Mouse (Mus musculus): Measurements from ENCODE around the gene Zfp174. TPM values are rescaled to one million over a fixed set of nuclear protein-coding genes. Genes with fewer than 3 reads are reported as not detected.
A peak's percentile ranks its signal among the peaks of the same experiment; 100 is the strongest.
"Not testable (repeated sequence)": the region's sequence is repeated elsewhere in the genome, so short reads cannot be mapped to it uniquely, and the experiment has no call there.

Gene Zfp174
- polyA plus RNA-seq, 1 experiment from 2014 or later = 1.3 TPM

- Histone ChIP-seq H3K4me3 (no peak overlapping the region), H3K4me1 (peaks cover 7% of the 10 kb centered on the region; the same call in 1 of the 2 replicates), H3K9me3 (no peaks in the 10 kb centered on the region), H3K27ac (no peak overlapping the region), H3K9ac (no peak overlapping the region), H3K4me2 (no peak overlapping the region), H3K36me3 (no peaks in the 10 kb centered on the region), H3K27me3 (no peaks in the 10 kb centered on the region)
- ATAC-seq (ENCODE audit: borderline replicate concordance, extremely low read depth, low FRiP score, low TSS enrichment) = no peak
- WGBS = 66% methylated on average over 3 of the region's 3 CpGs
Measured at GRCm38 (mm10) chr16:3848416-3848815, 1.3 kb downstream of the Zfp174 start.

GRCm38 (mm10) chr16:3851301-3851700, 4.2 kb downstream of the Zfp174 start:
- not testable (repeated sequence) for H3K9me3 ChIP-seq; H3K9ac ChIP-seq; H3K27me3 ChIP-seq; H3K4me2 ChIP-seq; H3K4me1 ChIP-seq; H3K4me3 ChIP-seq; ATAC-seq (ENCODE audit: borderline replicate concordance, extremely low read depth, low FRiP score, low TSS enrichment); H3K27ac ChIP-seq; H3K36me3 ChIP-seq
- WGBS = 85% methylated on average over 13 of the region's 13 CpGs

- Histone ChIP-seq H3K4me1 (0 out of 2 replicates have a peak, but pooled peaks cover 2% of the 10 kb centered on the region), H3K27ac (no peak overlapping the region), H3K9ac (no peak overlapping the region), H3K36me3 (no peaks in the 10 kb centered on the region), H3K4me3 (no peak overlapping the region), H3K9me3 (no peaks in the 10 kb centered on the region), H3K4me2 (no peak overlapping the region), H3K27me3 (no peaks in the 10 kb centered on the region)
- no peak for ATAC-seq (ENCODE audit: borderline replicate concordance, extremely low read depth, low FRiP score, low TSS enrichment)
- WGBS = 33% methylated on average over 12 of the region's 12 CpGs
Measured at GRCm38 (mm10) chr16:3852586-3852985, 5.5 kb downstream of the Zfp174 start.

- H3K27me3 ChIP-seq = no peaks in the 10 kb centered on the region
- H3K9me3 ChIP-seq = no peaks in the 10 kb centered on the region
- H3K27ac ChIP-seq = no peak overlapping the region
- H3K9ac ChIP-seq = no peak overlapping the region
- no peak overlapping the region for H3K4me2 ChIP-seq
- no peak overlapping the region for H3K4me3 ChIP-seq
- 67% methylated on average over 11 of the region's 11 CpGs for WGBS
- ATAC-seq (ENCODE audit: borderline replicate concordance, extremely low read depth, low FRiP score, low TSS enrichment) = no peak
- H3K36me3 ChIP-seq = no peaks in the 10 kb centered on the region
- H3K4me1 ChIP-seq = no peaks in the 10 kb centered on the region
Measured at GRCm38 (mm10) chr16:3854437-3855182, 7.5 kb downstream of the Zfp174 start.

DNA sequence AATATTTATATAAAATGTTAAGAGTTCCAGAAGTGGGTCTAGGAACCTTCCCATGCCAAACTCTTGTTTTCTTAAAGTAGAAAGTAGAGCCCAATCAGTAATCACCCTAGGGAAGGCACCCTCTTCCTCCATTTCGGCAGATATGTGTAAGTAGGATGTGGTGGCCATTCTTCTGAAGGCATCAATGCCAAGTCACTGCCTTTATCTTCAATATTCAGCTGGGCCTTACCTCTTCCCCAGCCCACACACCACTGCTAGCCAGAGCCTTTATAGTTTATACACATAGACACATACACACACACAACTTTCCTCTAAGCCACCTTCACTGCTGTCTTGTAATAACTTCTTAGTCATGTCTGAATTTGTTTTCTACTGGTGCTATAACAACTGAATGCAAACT, 8.7 kb downstream of the Zfp174 start:
- Histone ChIP-seq H3K27me3 (no peaks in the 10 kb centered on the region), H3K4me2 (no peak overlapping the region), H3K9me3 (no peaks in the 10 kb centered on the region), H3K4me3 (no peak overlapping the region), H3K27ac (no peak overlapping the region), H3K36me3 (0 out of 2 replicates have a peak, but pooled peaks cover 1% of the 10 kb centered on the region), H3K9ac (no peak overlapping the region), H3K4me1 (no peaks in the 10 kb centered on the region)
- 60% methylated on average over 1 of the region's 1 CpGs for WGBS
- ATAC-seq (ENCODE audit: borderline replicate concordance, extremely low read depth, low FRiP score, low TSS enrichment) = no peak

DNA sequence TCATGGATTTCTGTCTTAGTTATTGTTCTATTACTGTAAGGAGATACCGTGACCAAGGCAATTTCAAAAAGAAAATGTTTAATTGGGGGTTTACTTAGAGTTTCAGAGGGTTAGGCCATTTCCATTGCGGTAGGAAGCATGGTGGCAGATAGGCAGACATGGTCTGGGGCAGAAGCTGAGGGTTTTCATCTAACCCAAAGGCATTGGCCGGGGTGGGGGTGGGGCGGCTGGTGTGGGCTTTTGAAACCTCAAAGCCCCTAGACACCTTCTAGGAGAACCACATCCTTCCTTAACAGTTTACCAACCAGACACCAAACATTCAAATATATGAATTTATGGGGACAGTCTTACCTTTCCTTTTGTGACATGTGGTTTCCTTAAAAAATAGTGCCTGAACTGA, 12.2 kb downstream of the Zfp174 start:
- peaks cover 13% of the 10 kb centered on the region for H3K36me3 ChIP-seq
- H3K9me3 ChIP-seq = no peaks in the 10 kb centered on the region
- H3K4me3 ChIP-seq = no peak overlapping the region
- H3K9ac ChIP-seq = no peak overlapping the region
- WGBS = 81% methylated on average over 4 of the region's 4 CpGs
- H3K4me2 ChIP-seq = no peak overlapping the region
- H3K27ac ChIP-seq = no peak overlapping the region
- H3K27me3 ChIP-seq = no peaks in the 10 kb centered on the region
- ATAC-seq (ENCODE audit: borderline replicate concordance, extremely low read depth, low FRiP score, low TSS enrichment) = no peak
- no peaks in the 10 kb centered on the region for H3K4me1 ChIP-seq

- 2% methylated on average over 16 of the region's 16 CpGs for WGBS
- peak; percentile 11; the same call in 1 of the 2 replicates for ATAC-seq (ENCODE audit: borderline replicate concordance, extremely low read depth, low FRiP score, low TSS enrichment)
Measured at GRCm38 (mm10) chr16:3871815-3872214, 24.7 kb downstream of the Zfp174 start.

GRCm38 (mm10) chr16:3872216-3873047, 25.4 kb downstream of the Zfp174 start, which contains the start of gene Naa60:
Gene Naa60, plus strand, starts transcription at chr16:3872375.
- WGBS = 5% methylated on average over 47 of the region's 47 CpGs
- Histone ChIP-seq H3K9ac (peak within 1 kb of the TSS; percentile 58), H3K36me3 (0 out of 2 replicates have a peak, but pooled peaks cover 5% of the 10 kb centered on the region), H3K27ac (peak within 1 kb of the TSS; percentile 63), H3K4me3 (peak within 1 kb of the TSS; percentile 59), H3K27me3 (no peaks in the 10 kb centered on the region), H3K4me1 (peaks cover 8% of the 10 kb centered on the region; the same call in 1 of the 2 replicates), H3K4me2 (peak within 1 kb of the TSS; percentile 90), H3K9me3 (no peaks in the 10 kb centered on the region)
- peak; percentile 99 for ATAC-seq (ENCODE audit: borderline replicate concordance, extremely low read depth, low FRiP score, low TSS enrichment)

More at GRCm38 (mm10) chr16:3871815-3872214, 24.7 kb downstream of the Zfp174 start:
- Histone ChIP-seq H3K4me3 (peak overlapping the region; percentile 59), H3K27me3 (no peaks in the 10 kb centered on the region), H3K4me1 (peaks cover 8% of the 10 kb centered on the region; the same call in 1 of the 2 replicates), H3K4me2 (peak overlapping the region; percentile 90), H3K36me3 (0 out of 2 replicates have a peak, but pooled peaks cover 5% of the 10 kb centered on the region), H3K27ac (peak overlapping the region; percentile 35; the same call in 1 of the 2 replicates), H3K9me3 (no peaks in the 10 kb centered on the region), H3K9ac (peak overlapping the region; percentile 58)

DNA sequence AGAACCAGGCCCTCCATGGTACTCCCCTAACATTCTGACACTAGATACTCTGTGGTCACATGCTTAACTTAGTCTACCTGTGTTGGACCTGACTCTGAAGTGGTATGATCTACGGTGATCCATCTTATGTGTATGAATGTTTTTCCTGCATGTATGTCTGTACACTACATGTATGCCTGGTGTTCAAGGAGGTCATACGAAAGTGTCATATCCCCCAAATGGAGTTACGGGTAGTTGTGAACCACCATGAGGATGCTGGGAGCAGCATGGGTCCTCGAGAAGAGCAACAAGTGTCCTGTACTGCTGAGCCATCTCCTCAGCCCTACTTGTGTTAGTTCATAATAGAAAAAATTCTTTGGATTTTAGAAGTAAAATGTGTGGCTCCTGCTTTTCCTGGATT, 29.3 kb downstream of the Zfp174 start:
- Histone ChIP-seq H3K9ac (no peak overlapping the region), H3K4me3 (no peak overlapping the region), H3K27ac (no peak overlapping the region), H3K4me1 (peaks cover 6% of the 10 kb centered on the region; the same call in 1 of the 2 replicates), H3K4me2 (no peak overlapping the region), H3K9me3 (no peaks in the 10 kb centered on the region), H3K36me3 (peaks cover 4% of the 10 kb centered on the region; the same call in 1 of the 2 replicates), H3K27me3 (no peaks in the 10 kb centered on the region)
- WGBS = 93% methylated on average over 4 of the region's 4 CpGs
- no peak for ATAC-seq (ENCODE audit: borderline replicate concordance, extremely low read depth, low FRiP score, low TSS enrichment)

DNA sequence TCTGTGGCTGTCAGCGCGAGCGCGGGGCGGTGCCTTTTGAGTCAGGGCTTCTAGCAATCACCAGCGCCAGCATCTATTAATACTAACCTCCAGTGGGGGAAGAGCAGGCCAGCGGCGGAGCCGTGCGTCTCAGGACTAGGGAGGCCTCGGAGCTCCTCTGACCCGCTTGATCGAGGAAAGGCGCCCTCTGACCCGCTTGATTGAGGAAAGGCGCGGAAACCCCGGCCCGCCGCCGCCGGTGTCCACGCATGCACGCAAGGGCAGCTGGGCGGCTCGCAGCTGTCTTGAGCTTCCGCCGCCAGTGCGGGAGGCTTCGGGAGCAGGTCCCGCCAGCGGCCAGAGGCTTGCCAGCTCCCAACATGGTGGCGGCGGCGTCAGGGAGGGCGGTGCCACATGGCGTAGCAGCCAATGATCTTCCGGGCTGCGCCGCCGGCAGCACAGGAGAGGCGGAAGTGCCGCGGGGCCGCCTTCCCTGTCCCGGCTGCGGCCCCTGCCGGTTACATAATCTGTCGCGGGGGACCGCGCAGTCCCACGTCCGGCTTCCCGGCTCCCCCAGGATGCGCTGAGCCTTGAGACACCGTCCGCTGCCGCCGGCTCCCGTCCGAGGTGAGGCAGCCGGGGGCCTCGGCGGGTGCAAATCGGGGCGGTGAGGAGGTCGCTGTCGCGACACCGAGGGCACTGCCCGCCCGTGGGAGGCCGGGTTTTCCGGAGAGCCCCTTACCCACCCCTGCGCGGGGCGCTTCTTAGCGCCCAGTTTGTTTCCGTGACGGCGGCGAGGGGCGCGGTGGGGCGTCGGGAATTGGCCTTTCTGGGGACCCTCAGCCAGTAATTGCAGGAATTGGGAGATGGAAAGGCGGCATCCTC, 37.4 kb downstream of the Zfp174 start, which contains the start of the genes Zfp597 and Gm20695:
Gene Zfp597 (minus strand): TSS at position 361 of the 864 bp plus-strand sequence.
Gene Gm20695 (plus strand): TSS at position 448 of the 864 bp plus-strand sequence.
- H3K4me2 ChIP-seq = peak within 1 kb of the TSS; percentile 63
- under 1% methylated on average over 75 of the region's 88 CpGs for WGBS
- no peaks in the 10 kb centered on the region for H3K27me3 ChIP-seq
- peaks cover 10% of the 10 kb centered on the region for H3K4me1 ChIP-seq
- peak within 1 kb of the TSS; percentile 94 for H3K27ac ChIP-seq
- no peaks in the 10 kb centered on the region for H3K9me3 ChIP-seq
- H3K9ac ChIP-seq = peak within 1 kb of the TSS; percentile 84
- H3K4me3 ChIP-seq = peak within 1 kb of the TSS; percentile 75
- H3K36me3 ChIP-seq = no peaks in the 10 kb centered on the region
- peak; percentile 100 for ATAC-seq (ENCODE audit: borderline replicate concordance, extremely low read depth, low FRiP score, low TSS enrichment)
